Mouse (Mus musculus) myocyte (in vitro differentiated cells): ENCODE data around the gene Bcl2l1. TPM values are rescaled to one million over a fixed set of nuclear protein-coding genes. Genes with fewer than 3 reads are reported as not detected.

ENCODE experiments used
- H3K27me3 ChIP-seq: one replicate; pipeline ENCODE4 v1.6.1; 2011; ENCODE audit not compliant: control insufficient read depth, insufficient read depth, insufficient read length
- H3K36me3 ChIP-seq: one replicate; pipeline ENCODE4 v1.6.1; 2011; ENCODE audit not compliant: control insufficient read depth, insufficient read depth
- H3K4me2 ChIP-seq: one replicate; pipeline ENCODE4 v1.6.1; 2011; ENCODE audit warnings: low read depth, control low read depth
- H3K4me3 ChIP-seq: one replicate; pipeline ENCODE4 v1.5.1; 2011; ENCODE audit warnings: mild to moderate bottlenecking, control low read depth, moderate library complexity
- H3K79me2 ChIP-seq: one replicate; pipeline ENCODE4 v1.6.1; 2011; ENCODE audit not compliant: control insufficient read depth, insufficient read depth
- H3ac ChIP-seq: one replicate; pipeline ENCODE4 v1.6.1; 2011; ENCODE audit not compliant: control insufficient read depth, insufficient read length
- CEBPB ChIP-seq: IDR thresholded peaks from 2 replicates; pipeline ENCODE4 v1.6.1; 2011; ENCODE audit warnings: mild to moderate bottlenecking, moderate library complexity; ENCODE audit not compliant: poor library complexity, insufficient read depth, severe bottlenecking
- E2F4 ChIP-seq: IDR thresholded peaks from one replicate; pipeline ENCODE4 v1.6.1; 2011; ENCODE audit warnings: mild to moderate bottlenecking, control low read depth, moderate library complexity; ENCODE audit not compliant: insufficient read depth
- MAX ChIP-seq: IDR thresholded peaks from one replicate; pipeline ENCODE4 v1.6.1; 2011; ENCODE audit warnings: low read depth, mild to moderate bottlenecking, control low read depth
- MYOD1 ChIP-seq, 3 experiments: IDR thresholded peaks; one replicate each; pipeline ENCODE4 v1.6.1; 2011; ENCODE audit warnings: control low read depth in 2 of 3, low read depth in 2 of 3, mild to moderate bottlenecking in 2 of 3, moderate library complexity in 1 of 3; ENCODE audit not compliant: insufficient read length in 2 of 3, control insufficient read depth in 1 of 3
- MYOG ChIP-seq, 3 experiments: IDR thresholded peaks; one replicate each; pipeline ENCODE4 v1.6.1; 2011; ENCODE audit warnings: control low read depth in 2 of 3, low read depth in 2 of 3, mild to moderate bottlenecking in 2 of 3; ENCODE audit not compliant: insufficient read length in 2 of 3, control insufficient read depth in 1 of 3, insufficient read depth in 1 of 3
- POLR2A ChIP-seq: IDR thresholded peaks from one replicate; pipeline ENCODE4 v1.6.1; 2011; ENCODE audit warnings: low read depth, mild to moderate bottlenecking, control low read depth, moderate library complexity; ENCODE audit not compliant: insufficient read length
- POLR2AphosphoS2 ChIP-seq: IDR thresholded peaks from one replicate; pipeline ENCODE4 v1.6.1; 2011; ENCODE audit warnings: low read depth, control low read depth; ENCODE audit not compliant: insufficient read length
- REST ChIP-seq: IDR thresholded peaks from one replicate; pipeline ENCODE4 v1.6.1; 2011; ENCODE audit warnings: mild to moderate bottlenecking, control low read depth, moderate library complexity; ENCODE audit not compliant: insufficient read depth, insufficient read length
- SRF ChIP-seq: IDR thresholded peaks from one replicate; pipeline ENCODE4 v1.6.1; 2011; ENCODE audit warnings: low read depth; ENCODE audit not compliant: control insufficient read depth, insufficient read length
- TCF12 ChIP-seq: IDR thresholded peaks from one replicate; pipeline ENCODE4 v1.6.1; 2011; ENCODE audit warnings: mild to moderate bottlenecking, control low read depth; ENCODE audit not compliant: poor library complexity, insufficient read depth, severe bottlenecking
- TCF3 ChIP-seq: IDR thresholded peaks from one replicate; pipeline ENCODE4 v1.6.1; 2011; ENCODE audit warnings: low read depth, control low read depth; ENCODE audit not compliant: insufficient read length
- USF1 ChIP-seq: IDR thresholded peaks from one replicate; pipeline ENCODE4 v1.6.1; 2011; ENCODE audit warnings: low read depth, mild to moderate bottlenecking, control low read depth, moderate library complexity
- polyA plus RNA-seq: library from polyadenylated mRNA; unstranded; fragments of >200 nt; fragmentation: generic; extraction: Trizol; gene quantifications from one replicate; pipeline ENCODE4 v1.2.1, GENCODE M21; 2012; ENCODE audit warnings: missing spikeins

The Bcl2l1 gene
- polyA plus RNA-seq, 1 experiment = 57.0 TPM

GRCm38 (mm10) chr2:152828011-152828370, 3.5 kb downstream of the Bcl2l1 start:
- Histone ChIP-seq H3K4me3 (peak overlapping the region; percentile 77), H3K4me2 (peak overlapping the region; percentile 78), H3K79me2 (peaks cover 73% of the 10 kb centered on the region), H3K27me3 (no peaks in the 10 kb centered on the region), H3K36me3 (peaks cover 9% of the 10 kb centered on the region), H3ac (no peak overlapping the region)
- TF ChIP-seq MYOG (IDR thresholded peaks at IDR 0.05; ENCODE audit: control insufficient read depth in 1 of 3, insufficient read depth in 1 of 3, insufficient read length in 2 of 3, low read depth in 2 of 3) (no peak), SRF (no peak), E2F4 (no peak), CEBPB (no peak), TCF3 (no peak), REST (no peak), USF1 (no peak), POLR2A (no peak), POLR2AphosphoS2 (no peak)

GRCm38 (mm10) chr2:152827321-152828010, 4.1 kb downstream of the Bcl2l1 start:
- peak overlapping the region; percentile 77 for H3K4me3 ChIP-seq
- peaks cover 78% of the 10 kb centered on the region for H3K79me2 ChIP-seq
- peak overlapping the region; percentile 78 for H3K4me2 ChIP-seq
- TF ChIP-seq TCF12 = no peak
- TF ChIP-seq USF1 = no peak
- H3ac ChIP-seq = no peak overlapping the region
- peaks cover 9% of the 10 kb centered on the region for H3K36me3 ChIP-seq
- H3K27me3 ChIP-seq = no peaks in the 10 kb centered on the region

- Histone ChIP-seq H3ac (no peak overlapping the region), H3K27me3 (no peaks in the 10 kb centered on the region), H3K79me2 (peaks cover 88% of the 10 kb centered on the region), H3K36me3 (peaks cover 9% of the 10 kb centered on the region), H3K4me3 (no peak overlapping the region), H3K4me2 (peak overlapping the region; percentile 78)
- TF ChIP-seq USF1 = no peak
- TF ChIP-seq E2F4 = no peak
- no peak for TF ChIP-seq MYOG (IDR thresholded peaks at IDR 0.05; ENCODE audit: control insufficient read depth in 1 of 3, insufficient read depth in 1 of 3, insufficient read length in 2 of 3, low read depth in 2 of 3)
- TF ChIP-seq POLR2AphosphoS2 = no peak
- TF ChIP-seq CEBPB = no peak
- no peak for TF ChIP-seq REST
These were observed 5.0 kb downstream of the Bcl2l1 start for GRCm38 (mm10) chr2:152826481-152826880.

GRCm38 (mm10) chr2:152825713-152826112, 5.8 kb downstream of the Bcl2l1 start:
- H3ac ChIP-seq = no peak overlapping the region
- no peaks in the 10 kb centered on the region for H3K27me3 ChIP-seq
- TF ChIP-seq MAX (no peak), MYOD1 (IDR thresholded peaks at IDR 0.05; ENCODE audit: control insufficient read depth in 1 of 3, insufficient read length in 2 of 3, low read depth in 2 of 3) (no peak), MYOG (IDR thresholded peaks at IDR 0.05; ENCODE audit: control insufficient read depth in 1 of 3, insufficient read depth in 1 of 3, insufficient read length in 2 of 3, low read depth in 2 of 3) (no peak), POLR2AphosphoS2 (no peak), POLR2A (no peak), CEBPB (no peak)
- peaks cover 9% of the 10 kb centered on the region for H3K36me3 ChIP-seq
- peak overlapping the region; percentile 78 for H3K4me2 ChIP-seq
- H3K4me3 ChIP-seq = no peak overlapping the region
- peaks cover 92% of the 10 kb centered on the region for H3K79me2 ChIP-seq

- Histone ChIP-seq H3K36me3 (peaks cover 9% of the 10 kb centered on the region), H3K4me3 (no peak overlapping the region), H3K79me2 (peaks cover 92% of the 10 kb centered on the region), H3ac (no peak overlapping the region), H3K4me2 (peak overlapping the region; percentile 78), H3K27me3 (no peaks in the 10 kb centered on the region)
- TF ChIP-seq MYOG (IDR thresholded peaks at IDR 0.05; ENCODE audit: control insufficient read depth in 1 of 3, insufficient read depth in 1 of 3, insufficient read length in 2 of 3, low read depth in 2 of 3) = no peak
These were observed 6.3 kb downstream of the Bcl2l1 start for GRCm38 (mm10) chr2:152825168-152825697.

GRCm38 (mm10) chr2:152824438-152825167, 6.9 kb downstream of the Bcl2l1 start:
- Histone ChIP-seq H3K4me2 (no peak overlapping the region), H3ac (no peak overlapping the region), H3K79me2 (peaks cover 92% of the 10 kb centered on the region), H3K36me3 (peaks cover 9% of the 10 kb centered on the region), H3K27me3 (no peaks in the 10 kb centered on the region), H3K4me3 (no peak overlapping the region)
- TF ChIP-seq E2F4 (no peak), TCF3 (no peak), POLR2A (no peak), MYOD1 (IDR thresholded peaks at IDR 0.05; ENCODE audit: control insufficient read depth in 1 of 3, insufficient read length in 2 of 3, low read depth in 2 of 3) (no peak), CEBPB (no peak), MAX (no peak), POLR2AphosphoS2 (no peak), TCF12 (no peak), SRF (no peak), REST (no peak), MYOG (IDR thresholded peaks at IDR 0.05; ENCODE audit: control insufficient read depth in 1 of 3, insufficient read depth in 1 of 3, insufficient read length in 2 of 3, low read depth in 2 of 3) (no peak), USF1 (no peak)
